ENCODE assay signal across 23 mouse cellular contexts in the genomic region with DNA sequence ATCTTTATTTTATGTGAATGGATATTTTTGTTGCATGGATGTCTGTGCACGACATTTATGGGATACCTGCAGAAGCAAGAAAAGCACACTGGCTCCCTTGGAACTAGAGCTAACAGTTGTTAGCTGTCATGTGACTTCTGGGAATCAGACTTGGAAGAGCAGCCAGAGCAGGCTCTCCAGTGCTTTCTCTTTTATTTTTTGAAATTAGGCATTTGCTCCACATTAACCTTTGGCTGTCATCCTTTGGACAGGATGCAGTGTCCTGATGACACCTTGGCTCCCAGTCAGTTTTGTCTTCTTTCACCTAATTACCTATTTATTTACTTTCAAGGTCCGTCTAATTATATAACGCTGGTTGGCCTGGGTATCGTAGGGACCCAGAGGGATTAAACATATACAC. TPM values are rescaled to one million over a fixed set of nuclear protein-coding genes. Genes with fewer than 3 reads are reported as not detected.
A peak's percentile ranks its signal among the peaks of the same experiment; 100 is the strongest.
DNase-seq lines count a peak whose midpoint lies in the region; ATAC-seq and TF ChIP-seq lines count a peak whose summit lies in the region.
"Had no signal": no experiment of that assay in that cellular context is flagged by ENCODE, and none has a peak within 500 bp of the region (broad histone marks: within the 10 kb centered on the region; RNA-seq: fewer than 3 reads in every experiment).

No protein-coding gene starts in this region.

- H3K79me2 ChIP-seq in liver, adult 2 months (ENCODE audit: control insufficient read depth, insufficient read depth, low read length) = no peaks in the 10 kb centered on the region

- ATAC-seq in forebrain, embryonic 15.5 days (replicated peaks) = no peak
- ATAC-seq in forebrain, postnatal 0 days = no peak
- ATAC-seq in kidney, embryonic 15.5 days (replicated peaks; ENCODE audit: low FRiP score) = no peak
- ATAC-seq in liver, embryonic 11.5 days (replicated peaks; ENCODE audit: low FRiP score) = no peak
- ATAC-seq: activated CD4-positive, CD25-positive, alpha-beta regulatory T cell, adult 4 months; forebrain, embryonic 13.5 days; midbrain, embryonic 16.5 days had no signal

- no peaks in the 10 kb centered on the region for H3K27me3 ChIP-seq in forebrain, embryonic 15.5 days
- no peaks in the 10 kb centered on the region for H3K27me3 ChIP-seq in forebrain, postnatal 0 days (ENCODE audit: insufficient read depth, low read length)
- H3K27me3 ChIP-seq in kidney, embryonic 15.5 days = no peaks in the 10 kb centered on the region
- no peaks in the 10 kb centered on the region for H3K27me3 ChIP-seq in liver, adult 2 months (ENCODE audit: control insufficient read depth, insufficient read depth, low read length)
- no peaks in the 10 kb centered on the region for H3K27me3 ChIP-seq in liver, embryonic 11.5 days (replicated peaks; ENCODE audit: control insufficient read depth, insufficient read depth, low read length)
- H3K27me3 ChIP-seq: forebrain, embryonic 13.5 days; heart, embryonic 12.5 days; hindbrain, embryonic 15.5 days had no signal

- DNase-seq in forebrain, postnatal 0 days = no peak
- peak; percentile 23 for DNase-seq in kidney, adult 18-20 months
- peak; percentile 95 for DNase-seq in liver, adult 2 months (ENCODE audit: extremely low read depth, low read depth, low spot score)
- DNase-seq in liver, embryonic 11.5 days (ENCODE audit: low spot score) = no peak
- peak; percentile 30 to 39 for DNase-seq in kidney, postnatal 36 days
- DNase-seq in c-Kit-positive CD71-positive TER-119-positive erythroid progenitor cells, embryonic 14.5 days (ENCODE audit: low spot score) = no peak
- DNase-seq: adrenal gland, postnatal 14 days; cerebellum, adult 18-20 months; heart, postnatal 14 days; lung, postnatal 10 days; retina, postnatal 1 day; right cerebral cortex, postnatal 4 days had no signal

- peaks cover 26% of the 10 kb centered on the region for H3K4me1 ChIP-seq in forebrain, embryonic 15.5 days
- 0 out of 2 replicates have a peak, but pooled peaks cover 13% of the 10 kb centered on the region for H3K4me1 ChIP-seq in forebrain, postnatal 0 days (ENCODE audit: insufficient read depth)
- H3K4me1 ChIP-seq in kidney, embryonic 15.5 days = peaks cover 18% of the 10 kb centered on the region
- H3K4me1 ChIP-seq in liver, adult 2 months (ENCODE audit: control insufficient read depth, insufficient read depth, low read length) = peaks cover 7% of the 10 kb centered on the region
- peaks cover 3% of the 10 kb centered on the region for H3K4me1 ChIP-seq in liver, embryonic 11.5 days (replicated peaks; ENCODE audit: control insufficient read depth, insufficient read depth, low read length)

- H3K4me3 ChIP-seq in forebrain, embryonic 15.5 days = no peak overlapping the region
- H3K4me3 ChIP-seq in forebrain, postnatal 0 days (ENCODE audit: low read depth, low read length) = no peak overlapping the region
- no peak overlapping the region for H3K4me3 ChIP-seq in kidney, embryonic 15.5 days (replicated peaks)
- no peak overlapping the region for H3K4me3 ChIP-seq in liver, adult 2 months (ENCODE audit: insufficient read depth, low read depth, low read length)
- no peak overlapping the region for H3K4me3 ChIP-seq in liver, embryonic 11.5 days (ENCODE audit: low read depth, low read length)
- H3K4me3 ChIP-seq: erythroblast, embryonic 14.5 days; forebrain, embryonic 13.5 days; heart, embryonic 12.5 days had no signal

- TF ChIP-seq CTCF in forebrain, postnatal 0 days (IDR thresholded peaks at IDR 0.05; ENCODE audit: low read depth) = no peak
- TF ChIP-seq CTCF in liver, adult 2 months (IDR thresholded peaks at IDR 0.05; ENCODE audit: low read depth, low read length) = no peak

- no peaks in the 10 kb centered on the region for H3K36me3 ChIP-seq in forebrain, embryonic 15.5 days
- peaks cover 3% of the 10 kb centered on the region; the same call in 1 of the 2 replicates for H3K36me3 ChIP-seq in forebrain, postnatal 0 days (ENCODE audit: insufficient read depth)
- H3K36me3 ChIP-seq in kidney, embryonic 15.5 days = peaks cover 6% of the 10 kb centered on the region
- no peaks in the 10 kb centered on the region for H3K36me3 ChIP-seq in liver, adult 2 months (ENCODE audit: control insufficient read depth, insufficient read depth, low read length)
- H3K36me3 ChIP-seq in liver, embryonic 11.5 days (ENCODE audit: control insufficient read depth, insufficient read depth, low read length) = peaks cover 3% of the 10 kb centered on the region

- TF ChIP-seq POLR2A in liver, adult 2 months (IDR thresholded peaks at IDR 0.05; ENCODE audit: extremely low read depth, insufficient read depth, low read length) = no peak

- H3K4me2 ChIP-seq in forebrain, embryonic 15.5 days (replicated peaks) = no peak overlapping the region
- no peak overlapping the region for H3K4me2 ChIP-seq in forebrain, postnatal 0 days (ENCODE audit: low read depth)
- no peak overlapping the region for H3K4me2 ChIP-seq in kidney, embryonic 15.5 days
- H3K4me2 ChIP-seq in liver, embryonic 11.5 days = no peak overlapping the region
- H3K4me2 ChIP-seq: forebrain, embryonic 13.5 days; heart, embryonic 12.5 days had no signal

- no peaks in the 10 kb centered on the region for H3K9me3 ChIP-seq in forebrain, embryonic 15.5 days
- H3K9me3 ChIP-seq in forebrain, postnatal 0 days (ENCODE audit: low read length) = no peaks in the 10 kb centered on the region
- no peaks in the 10 kb centered on the region for H3K9me3 ChIP-seq in kidney, embryonic 15.5 days (replicated peaks)
- H3K9me3 ChIP-seq in liver, embryonic 11.5 days (ENCODE audit: control insufficient read depth, low read length) = no peaks in the 10 kb centered on the region
- H3K9me3 ChIP-seq: forebrain, embryonic 13.5 days; G1E; heart, embryonic 12.5 days; hindbrain, embryonic 15.5 days had no signal

- H3K27ac ChIP-seq in forebrain, embryonic 15.5 days (replicated peaks) = peak overlapping the region; percentile 6; the same call in 1 of the 2 replicates
- H3K27ac ChIP-seq in forebrain, postnatal 0 days (ENCODE audit: low read depth, low read length) = no peak overlapping the region
- no peak overlapping the region for H3K27ac ChIP-seq in kidney, embryonic 15.5 days
- H3K27ac ChIP-seq in liver, adult 2 months (replicated peaks; ENCODE audit: insufficient read depth, low read depth, low read length) = peak overlapping the region; percentile 76
- no peak overlapping the region for H3K27ac ChIP-seq in liver, embryonic 11.5 days (ENCODE audit: low read depth, low read length)
- H3K27ac ChIP-seq: forebrain, embryonic 13.5 days; hindbrain, embryonic 15.5 days; kidney, postnatal 0 days; stomach, postnatal 0 days had no signal

- no peak overlapping the region for H3K9ac ChIP-seq in forebrain, embryonic 15.5 days (replicated peaks)
- H3K9ac ChIP-seq in forebrain, postnatal 0 days = no peak overlapping the region
- no peak overlapping the region for H3K9ac ChIP-seq in kidney, embryonic 15.5 days
- peak overlapping the region; percentile 34; the same call in 1 of the 2 replicates for H3K9ac ChIP-seq in liver, adult 2 months (ENCODE audit: low read depth, low read length)
- H3K9ac ChIP-seq in liver, embryonic 11.5 days (ENCODE audit: low read depth, low read length) = no peak overlapping the region
- H3K9ac ChIP-seq: forebrain, embryonic 13.5 days; heart, embryonic 12.5 days; hindbrain, embryonic 15.5 days had no signal

- WGBS in forebrain, embryonic 15.5 days = 73% methylated on average over 4 of the region's 4 CpGs
- WGBS in forebrain, postnatal 0 days = 74% methylated on average over 4 of the region's 4 CpGs
- WGBS in kidney, embryonic 15.5 days = 87% methylated on average over 4 of the region's 4 CpGs
- WGBS in liver, adult 2 months = 19% methylated on average over 4 of the region's 4 CpGs
- WGBS in liver, embryonic 11.5 days = 89% methylated on average over 4 of the region's 4 CpGs

RNA-seq across cellular contexts. Expression of a gene that starts 2.2 kb away (rescaled TPM):
- 14.3 and 14.6 TPM in 2 replicates for polyA plus RNA-seq in forebrain, embryonic 15.5 days (2015; fragmentation: Nextera tagmentation; extraction: Ambion mirVana)
- total RNA-seq in forebrain, postnatal 0 days (2014; rRNA removed) = 39.2 and 47.1 TPM in 2 replicates
- polyA plus RNA-seq in forebrain, postnatal 0 days (2015; fragmentation: Nextera tagmentation; extraction: Ambion mirVana) = 13.7 and 18.9 TPM in 2 replicates
- 6.1 and 7.3 TPM in 2 replicates for polyA plus RNA-seq in kidney, embryonic 15.5 days (2015; fragmentation: Nextera tagmentation; extraction: Ambion mirVana)
- total RNA-seq in liver, adult 2 months (2014; rRNA removed) = 1.5 and 3.3 TPM in 2 replicates
- 7.5 and 10.3 TPM in 2 replicates for polyA plus RNA-seq in liver, adult 2 months (2012; rRNA removed)
- 4.2 TPM in 2 replicates for polyA plus RNA-seq in liver, embryonic 11.5 days (2014; fragmentation: Nextera tagmentation; extraction: Ambion mirVana)

RNA-seq across cellular contexts. Expression of a gene that starts 3.3 kb away (rescaled TPM):
- polyA plus RNA-seq in forebrain, embryonic 15.5 days (2015; fragmentation: Nextera tagmentation; extraction: Ambion mirVana) = 34.4 and 34.5 TPM in 2 replicates
- 32.7 and 33.2 TPM in 2 replicates for total RNA-seq in forebrain, postnatal 0 days (2014; rRNA removed)
- polyA plus RNA-seq in forebrain, postnatal 0 days (2015; fragmentation: Nextera tagmentation; extraction: Ambion mirVana) = 23.8 and 25.5 TPM in 2 replicates
- 50.6 and 51.4 TPM in 2 replicates for polyA plus RNA-seq in kidney, embryonic 15.5 days (2015; fragmentation: Nextera tagmentation; extraction: Ambion mirVana)
- 9.0 and 10.1 TPM in 2 replicates for total RNA-seq in liver, adult 2 months (2014; rRNA removed)
- polyA plus RNA-seq in liver, adult 2 months (2012; rRNA removed) = 3.8 and 4.9 TPM in 2 replicates
- polyA plus RNA-seq in liver, embryonic 11.5 days (2014; fragmentation: Nextera tagmentation; extraction: Ambion mirVana) = 72.4 and 81.3 TPM in 2 replicates

RNA-seq across cellular contexts. Expression of a gene that starts 31.0 kb away (rescaled TPM):
- polyA plus RNA-seq in forebrain, embryonic 15.5 days (2015; fragmentation: Nextera tagmentation; extraction: Ambion mirVana) = 18.4 and 19.0 TPM in 2 replicates
- total RNA-seq in forebrain, postnatal 0 days (2014; rRNA removed) = 21.8 and 25.8 TPM in 2 replicates
- polyA plus RNA-seq in forebrain, postnatal 0 days (2015; fragmentation: Nextera tagmentation; extraction: Ambion mirVana) = 7.8 and 9.6 TPM in 2 replicates
- polyA plus RNA-seq in kidney, embryonic 15.5 days (2015; fragmentation: Nextera tagmentation; extraction: Ambion mirVana) = 17.5 and 18.2 TPM in 2 replicates
- total RNA-seq in liver, adult 2 months (2014; rRNA removed) = 12.8 and 17.2 TPM in 2 replicates
- 16.6 and 16.8 TPM in 2 replicates for polyA plus RNA-seq in liver, adult 2 months (2012; rRNA removed)
- 10.7 and 12.4 TPM in 2 replicates for polyA plus RNA-seq in liver, embryonic 11.5 days (2014; fragmentation: Nextera tagmentation; extraction: Ambion mirVana)

RNA-seq across cellular contexts. Expression of a gene that starts 31.1 kb away (rescaled TPM):
- polyA plus RNA-seq in forebrain, embryonic 15.5 days (2015; fragmentation: Nextera tagmentation; extraction: Ambion mirVana) = 41.6 and 45.1 TPM in 2 replicates
- 40.2 and 46.5 TPM in 2 replicates for total RNA-seq in forebrain, postnatal 0 days (2014; rRNA removed)
- 40.1 and 45.8 TPM in 2 replicates for polyA plus RNA-seq in forebrain, postnatal 0 days (2015; fragmentation: Nextera tagmentation; extraction: Ambion mirVana)
- 23.5 and 24.4 TPM in 2 replicates for polyA plus RNA-seq in kidney, embryonic 15.5 days (2015; fragmentation: Nextera tagmentation; extraction: Ambion mirVana)
- 31.9 and 39.3 TPM in 2 replicates for total RNA-seq in liver, adult 2 months (2014; rRNA removed)
- 24.2 and 35.3 TPM in 2 replicates for polyA plus RNA-seq in liver, adult 2 months (2012; rRNA removed)
- polyA plus RNA-seq in liver, embryonic 11.5 days (2014; fragmentation: Nextera tagmentation; extraction: Ambion mirVana) = 10.0 and 10.1 TPM in 2 replicates

Comparison
In these comparisons a context has a peak if more than half of its experiments do, and no peak if none do; other contexts are left out.
1. H3K27ac ChIP-seq: peak in forebrain, embryonic 15.5 days (single experiment) and liver, adult 2 months (single experiment); none in forebrain, postnatal 0 days (single experiment), kidney, embryonic 15.5 days (single experiment) and liver, embryonic 11.5 days (single experiment).
2. DNase-seq: peak in kidney, adult 18-20 months (single experiment), liver, adult 2 months (single experiment) and kidney, postnatal 36 days (2 of 2); none in forebrain, postnatal 0 days (single experiment), liver, embryonic 11.5 days (single experiment) and c-Kit-positive CD71-positive TER-119-positive erythroid progenitor cells, embryonic 14.5 days (single experiment).